Mouse (Mus musculus) ES-Bruce4 (cell line): ENCODE data around the gene Nifk. TPM values are rescaled to one million over a fixed set of nuclear protein-coding genes. Genes with fewer than 3 reads are reported as not detected.

Experiments
- H3K27ac ChIP-seq: 2 replicates; pipeline ENCODE4 v1.5.1; 2012; ENCODE audit warnings: low read length, inconsistent platforms; ENCODE audit not compliant: insufficient read depth
- H3K27me3 ChIP-seq: 2 replicates; pipeline ENCODE4 v1.6.1; 2012; ENCODE audit warnings: mild to moderate bottlenecking, low read length, inconsistent platforms; ENCODE audit not compliant: control insufficient read depth, poor library complexity, insufficient read depth, severe bottlenecking
- H3K36me3 ChIP-seq: 2 replicates; pipeline ENCODE4 v1.6.1; 2012; ENCODE audit warnings: inconsistent platforms, mild to moderate bottlenecking, low read length, moderate library complexity; ENCODE audit not compliant: control insufficient read depth, poor library complexity, insufficient read depth, severe bottlenecking
- H3K4me1 ChIP-seq: one replicate; pipeline ENCODE4 v1.8.1; 2011; ENCODE audit warnings: low read length; ENCODE audit not compliant: control insufficient read depth, insufficient read depth
- H3K4me3 ChIP-seq: 2 replicates; pipeline ENCODE4 v1.5.1; 2011; ENCODE audit warnings: low read depth, mild to moderate bottlenecking, low read length
- H3K9ac ChIP-seq: 2 replicates; pipeline ENCODE4 v1.6.1; 2012; ENCODE audit warnings: low read depth, mild to moderate bottlenecking, inconsistent platforms; ENCODE audit not compliant: poor library complexity, severe bottlenecking
- H3K9me3 ChIP-seq: replicated peaks from 2 replicates; pipeline ENCODE4 v1.6.1; 2012; ENCODE audit warnings: mild to moderate bottlenecking, low read length, inconsistent platforms; ENCODE audit not compliant: control insufficient read depth, poor library complexity, insufficient read depth, severe bottlenecking
- CTCF ChIP-seq: IDR thresholded peaks from one replicate; pipeline ENCODE4 v1.8.1; 2011; ENCODE audit warnings: low read depth, low read length
- EP300 ChIP-seq: IDR thresholded peaks from 2 replicates; pipeline ENCODE4 v1.6.1; 2011; ENCODE audit warnings: low read depth, low read length; ENCODE audit not compliant: insufficient read depth
- POLR2A ChIP-seq: IDR thresholded peaks from one replicate; pipeline ENCODE4 v1.8.1; 2011; ENCODE audit warnings: low read length; ENCODE audit not compliant: insufficient read depth
- polyA plus RNA-seq: library from polyadenylated mRNA; stranded (reverse); fragments of >200 nt; gene quantifications from 2 replicates; pipeline ENCODE4 v1.2.4, GENCODE M21; 2011; ENCODE audit warnings: low read depth; ENCODE audit not compliant: missing spikeins, insufficient read depth, insufficient read length

The Nifk gene
- polyA plus RNA-seq = 99.7 and 110 TPM in 2 replicates

GRCm38 (mm10) chr1:118321661-118322201 is at the start of gene Nifk:
Nifk (plus strand) TSS chr1:118321839.
- Histone ChIP-seq H3K4me1 (no peaks in the 10 kb centered on the region), H3K9me3 (no peaks in the 10 kb centered on the region), H3K9ac (peak within 1 kb of the TSS; percentile 77), H3K27ac (peak within 1 kb of the TSS; percentile 44; the same call in 1 of the 2 replicates), H3K4me3 (peak within 1 kb of the TSS; percentile 98), H3K27me3 (no peaks in the 10 kb centered on the region), H3K36me3 (peaks cover 18% of the 10 kb centered on the region)
- no peak for TF ChIP-seq EP300
- TF ChIP-seq POLR2A = no peak
- TF ChIP-seq CTCF = peak; percentile 74

GRCm38 (mm10) chr1:118275139-118275538 is 46.5 kb upstream of the Nifk start:
- no peak overlapping the region for H3K9ac ChIP-seq
- H3K9me3 ChIP-seq = no peaks in the 10 kb centered on the region
- no peaks in the 10 kb centered on the region for H3K27me3 ChIP-seq
- no peak overlapping the region for H3K27ac ChIP-seq
- peaks cover 1% of the 10 kb centered on the region for H3K4me1 ChIP-seq
- no peak overlapping the region for H3K4me3 ChIP-seq
- TF ChIP-seq EP300 (no peak), CTCF (peak; percentile 25)
- H3K36me3 ChIP-seq = no peaks in the 10 kb centered on the region

- no peak for TF ChIP-seq POLR2A
- no peak for TF ChIP-seq EP300
- TF ChIP-seq CTCF = no peak
- no peaks in the 10 kb centered on the region for H3K27me3 ChIP-seq
- peaks cover 10% of the 10 kb centered on the region for H3K36me3 ChIP-seq
- H3K4me1 ChIP-seq = no peaks in the 10 kb centered on the region
- no peak overlapping the region for H3K27ac ChIP-seq
- no peak overlapping the region for H3K9ac ChIP-seq
- H3K9me3 ChIP-seq = no peaks in the 10 kb centered on the region
- no peak overlapping the region for H3K4me3 ChIP-seq
Observed at GRCm38 (mm10) chr1:118292291-118292690, 29.3 kb upstream of the Nifk start.

GRCm38 (mm10) chr1:118294192-118294591 is 27.4 kb upstream of the Nifk start:
- no peaks in the 10 kb centered on the region for H3K27me3 ChIP-seq
- TF ChIP-seq POLR2A = no peak
- H3K4me3 ChIP-seq = no peak overlapping the region
- peaks cover 26% of the 10 kb centered on the region for H3K36me3 ChIP-seq
- H3K9ac ChIP-seq = no peak overlapping the region
- H3K9me3 ChIP-seq = no peaks in the 10 kb centered on the region; the same call in 1 of the 2 replicates
- no peak overlapping the region for H3K27ac ChIP-seq
- H3K4me1 ChIP-seq = no peaks in the 10 kb centered on the region

- H3K36me3 ChIP-seq = peaks cover 27% of the 10 kb centered on the region
- H3K9ac ChIP-seq = no peak overlapping the region
- no peaks in the 10 kb centered on the region; the same call in 1 of the 2 replicates for H3K9me3 ChIP-seq
- TF ChIP-seq CTCF = no peak
- TF ChIP-seq EP300 = no peak
- TF ChIP-seq POLR2A = no peak
- H3K4me3 ChIP-seq = no peak overlapping the region
- no peak overlapping the region for H3K27ac ChIP-seq
- H3K4me1 ChIP-seq = no peaks in the 10 kb centered on the region
- H3K27me3 ChIP-seq = no peaks in the 10 kb centered on the region
Observed at GRCm38 (mm10) chr1:118294826-118295225, 26.8 kb upstream of the Nifk start.

- no peaks in the 10 kb centered on the region for H3K4me1 ChIP-seq
- no peak overlapping the region for H3K27ac ChIP-seq
- TF ChIP-seq EP300 (no peak), CTCF (no peak), POLR2A (no peak)
- H3K9me3 ChIP-seq = no peaks in the 10 kb centered on the region; the same call in 1 of the 2 replicates
- H3K27me3 ChIP-seq = no peaks in the 10 kb centered on the region
- no peak overlapping the region for H3K9ac ChIP-seq
- H3K4me3 ChIP-seq = no peak overlapping the region
- H3K36me3 ChIP-seq = peaks cover 44% of the 10 kb centered on the region
Observed at GRCm38 (mm10) chr1:118296673-118297072, 25.0 kb upstream of the Nifk start.
